Mouse (Mus musculus) brown adipose tissue, adult 24 weeks (tissue): ENCODE results near the gene Med18. TPM values are rescaled to one million over a fixed set of nuclear protein-coding genes. Genes with fewer than 3 reads are reported as not detected.
"Not testable (repeated sequence)": the region's sequence is repeated elsewhere in the genome, so short reads cannot be mapped to it uniquely, and the experiment has no call there.

Source experiments
- H3K27ac ChIP-seq: fragments of 200-500 bp; replicated peaks from 2 replicates; pipeline ENCODE4 v1.5.1; 2012; ENCODE audit warnings: low read depth, mild to moderate bottlenecking, low read length
- H3K4me1 ChIP-seq: fragments of 200-500 bp; 2 replicates; pipeline ENCODE4 v1.6.1; 2012; ENCODE audit warnings: low read length, mixed read lengths; ENCODE audit not compliant: control insufficient read depth, insufficient read depth, insufficient read length
- H3K4me3 ChIP-seq: fragments of 200-500 bp; 2 replicates; pipeline ENCODE4 v1.5.1; 2012; ENCODE audit warnings: low read depth, mild to moderate bottlenecking, low read length, moderate library complexity; ENCODE audit not compliant: insufficient read depth
- polyA plus RNA-seq: library from polyadenylated mRNA; stranded (reverse); fragments of >200 nt; gene quantifications from 2 replicates; pipeline ENCODE4 v1.2.4, GENCODE M21; 2012; ENCODE audit not compliant: missing spikeins, insufficient read depth, insufficient read length

Gene Med18
- polyA plus RNA-seq, 1 experiment, result 2.1 TPM

- H3K4me3 ChIP-seq, H3K4me1 ChIP-seq: not testable (repeated sequence)
Observed at GRCm38 (mm10) chr4:132413257-132413656, 50.5 kb downstream of the Med18 start.

GRCm38 (mm10) chr4:132411322-132412094, 52.2 kb downstream of the Med18 start:
- 0 out of 2 replicates have a peak, but pooled peaks cover 5% of the 10 kb centered on the region for H3K4me1 ChIP-seq
- peak overlapping the region; percentile 37 for H3K27ac ChIP-seq
- H3K4me3 ChIP-seq, result no peak overlapping the region

More at GRCm38 (mm10) chr4:132413257-132413656, 50.5 kb downstream of the Med18 start:
- not testable (repeated sequence) for H3K27ac ChIP-seq

- Histone ChIP-seq H3K4me3 (no peak overlapping the region), H3K27ac (0 out of 2 replicates have a peak overlapping the region, but pooled peaks have one; percentile 41), H3K4me1 (0 out of 2 replicates have a peak, but pooled peaks cover 7% of the 10 kb centered on the region)
Observed at GRCm38 (mm10) chr4:132409587-132410229, 54.0 kb downstream of the Med18 start.

Other genes starting within 250 kb of the Med18 start
- 2.1 and 5.2 TPM in 2 replicates for gene Gmeb1, start 202.3 kb downstream of the Med18 start, polyA plus RNA-seq
- gene Taf12, start 189.5 kb downstream of the Med18 start, polyA plus RNA-seq, result 25.0 and 27.8 TPM in 2 replicates
- 2.3 TPM in 1 of 2 replicates, not detected in the other for gene Rab42, start 160.5 kb downstream of the Med18 start, polyA plus RNA-seq
- 35.1 and 36.5 TPM in 2 replicates for gene Trnau1ap, start 134.4 kb downstream of the Med18 start, polyA plus RNA-seq
- gene Rcc1, start 110.3 kb downstream of the Med18 start, polyA plus RNA-seq, result 3.4 and 7.6 TPM in 2 replicates
- 5.9 and 11.6 TPM in 2 replicates for gene Phactr4, start 41.4 kb downstream of the Med18 start, polyA plus RNA-seq
- 10.1 and 14.5 TPM in 2 replicates for gene Sesn2, start 46.6 kb upstream of the Med18 start, polyA plus RNA-seq
- 42.9 and 57.3 TPM in 2 replicates for gene Atpif1, start 69.7 kb upstream of the Med18 start, polyA plus RNA-seq
- 62.3 and 81.0 TPM in 2 replicates for gene Dnajc8, start 71.6 kb upstream of the Med18 start, polyA plus RNA-seq
- 1.0 and 3.6 TPM in 2 replicates for gene Ptafr, start 100.1 kb upstream of the Med18 start, polyA plus RNA-seq
- 13.8 and 20.5 TPM in 2 replicates for gene Eya3, start 175.1 kb upstream of the Med18 start, polyA plus RNA-seq